Mouse (Mus musculus): ENCODE measurements around the gene Zfp873.
"Not testable (repeated sequence)": the region's sequence is repeated elsewhere in the genome, so short reads cannot be mapped to it uniquely, and the experiment has no call there.

- TF ChIP-seq USF1 (IDR thresholded peaks at IDR 0.05; ENCODE audit: low read depth); MAX (IDR thresholded peaks at IDR 0.05; ENCODE audit: low read depth); POLR2A (IDR thresholded peaks at IDR 0.05; ENCODE audit: insufficient read length, low read depth); POLR2AphosphoS2 (IDR thresholded peaks at IDR 0.05; ENCODE audit: insufficient read length, low read depth); TCF12 (IDR thresholded peaks at IDR 0.05; ENCODE audit: insufficient read depth, poor library complexity, severe bottlenecking); MYOG (IDR thresholded peaks at IDR 0.05; ENCODE audit: control insufficient read depth in 1 of 3, insufficient read depth in 1 of 3, insufficient read length in 2 of 3, low read depth in 2 of 3); TCF3 (IDR thresholded peaks at IDR 0.05; ENCODE audit: insufficient read length, low read depth); SRF (IDR thresholded peaks at IDR 0.05; ENCODE audit: control insufficient read depth, insufficient read length, low read depth); CEBPB (IDR thresholded peaks at IDR 0.05; ENCODE audit: insufficient read depth, poor library complexity, severe bottlenecking); REST (IDR thresholded peaks at IDR 0.05; ENCODE audit: insufficient read depth, insufficient read length); E2F4 (IDR thresholded peaks at IDR 0.05; ENCODE audit: insufficient read depth); MYOD1 (IDR thresholded peaks at IDR 0.05; ENCODE audit: control insufficient read depth in 1 of 3, insufficient read length in 2 of 3, low read depth in 2 of 3): not testable (repeated sequence)
Measured at GRCm38 (mm10) chr10:82003209-82003608, 44.7 kb upstream of the Zfp873 start.

Data from myocyte (in vitro differentiated cells).